Mouse (Mus musculus) bone marrow macrophage, adult 2 months (primary cell): ENCODE measurements around the gene Rasa2.

Experiments used
- CTCF ChIP-seq: IDR thresholded peaks from 2 replicates; pipeline ENCODE4 v1.5.1; 2012; ENCODE audit warnings: low read depth, mild to moderate bottlenecking, low read length, moderate library complexity
- POLR2A ChIP-seq: IDR thresholded peaks from 2 replicates; pipeline ENCODE4 v1.6.1; 2012; ENCODE audit warnings: mild to moderate bottlenecking, low read depth, low read length, borderline replicate concordance

DNA sequence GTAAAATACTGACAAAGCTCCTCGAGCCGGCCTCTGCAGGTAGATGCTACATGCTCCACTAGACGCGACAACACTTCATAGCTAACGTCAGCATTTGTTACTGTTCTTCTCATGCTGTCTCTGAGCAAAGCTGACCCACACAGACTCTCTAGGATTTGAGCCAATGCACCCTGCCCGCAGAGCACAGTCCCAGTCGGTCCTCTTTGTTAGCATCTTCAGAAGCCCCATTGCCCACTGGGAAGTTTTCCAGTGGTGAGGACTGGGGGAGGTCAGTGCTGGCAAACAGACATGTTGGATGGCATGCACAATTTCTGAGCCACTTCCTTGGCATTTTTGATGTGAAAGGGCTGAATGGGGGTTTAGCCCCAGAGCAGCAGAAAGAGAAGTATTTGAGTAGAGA, 8.0 kb upstream of the Rasa2 start:
- TF ChIP-seq CTCF (no peak), POLR2A (no peak)
